Mouse (Mus musculus) lung, adult 2 months (tissue): Measurements from ENCODE around the gene Bcl2l12.

Experiments
- CTCF ChIP-seq: fragments of 200-500 bp; IDR thresholded peaks from 2 replicates; pipeline ENCODE4 v1.5.1; 2011; ENCODE audit warnings: mild to moderate bottlenecking, low read length, control low read depth; ENCODE audit not compliant: insufficient read depth
- POLR2A ChIP-seq: fragments of 200-500 bp; IDR thresholded peaks from 2 replicates; pipeline ENCODE4 v1.6.1; 2011; ENCODE audit warnings: low read depth, mild to moderate bottlenecking, control low read depth, low read length, borderline replicate concordance; ENCODE audit errors: extremely low read depth

DNA sequence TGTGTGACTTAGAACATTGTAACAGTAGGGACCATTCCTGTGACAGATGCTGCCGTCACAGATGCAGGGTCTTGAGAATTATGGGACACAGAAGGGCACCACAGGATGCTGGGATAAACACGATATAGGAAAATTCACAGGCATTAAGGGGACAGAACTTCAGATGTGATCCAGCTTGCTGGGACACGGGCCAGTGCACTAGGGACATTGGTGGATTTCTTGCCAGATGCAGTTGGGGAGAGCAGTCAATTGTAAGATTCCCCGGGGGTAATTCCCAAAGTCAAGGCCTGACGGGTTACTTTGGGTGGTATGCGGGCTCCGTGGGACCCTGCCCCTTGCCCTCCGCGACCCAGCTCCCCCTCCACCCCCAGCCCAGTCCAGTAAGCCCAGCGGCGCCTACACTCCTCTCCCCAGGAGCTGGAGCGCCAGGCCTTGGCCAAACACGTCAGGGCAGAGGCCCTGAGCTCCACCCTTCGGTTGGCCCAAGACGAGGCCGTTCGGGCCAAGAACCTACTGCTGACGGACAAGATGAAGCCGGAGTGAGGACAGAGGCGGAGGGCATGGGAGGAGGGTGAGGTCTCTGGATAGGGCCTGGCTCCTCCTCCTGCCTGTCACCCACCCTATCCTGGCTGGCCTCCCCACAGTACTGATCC is 41.2 kb downstream of the Bcl2l12 start:
- TF ChIP-seq POLR2A = no peak
- no peak for TF ChIP-seq CTCF
